Mouse (Mus musculus) small intestine, adult 2 months (tissue): ENCODE measurements around the gene Sprr2b.

Experiments used
- CTCF ChIP-seq: fragments of 200-500 bp; IDR thresholded peaks from 2 replicates; pipeline ENCODE4 v1.5.1; 2012; ENCODE audit warnings: low read depth, mild to moderate bottlenecking, control low read depth, inconsistent platforms, low read length, moderate library complexity, mixed read lengths; ENCODE audit not compliant: insufficient replicate concordance, insufficient read length; ENCODE audit errors: extremely low read depth
- POLR2A ChIP-seq: fragments of 200-500 bp; IDR thresholded peaks from 2 replicates; pipeline ENCODE4 v1.6.1; 2012; ENCODE audit warnings: low read depth, mild to moderate bottlenecking, control low read depth, inconsistent platforms, low read length, moderate library complexity

DNA sequence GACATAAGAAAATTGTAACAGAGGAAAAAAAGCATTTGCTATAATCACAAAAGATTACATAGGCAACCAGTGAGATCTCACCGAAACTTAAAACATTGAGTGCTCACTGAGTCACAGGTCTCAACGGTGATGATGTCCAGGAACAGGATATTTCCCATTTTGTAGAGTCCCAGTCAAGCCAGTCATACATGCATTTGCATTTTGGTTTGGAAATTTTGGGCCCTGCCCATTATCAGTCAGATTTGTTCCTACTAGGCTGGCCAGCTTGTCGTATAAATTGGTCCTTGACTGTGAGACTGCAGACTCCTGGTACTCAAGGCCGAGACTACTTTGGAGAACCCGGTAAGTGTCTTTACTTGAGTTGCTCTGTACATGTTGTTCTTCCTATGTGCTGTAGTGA, 22.4 kb downstream of the Sprr2b start, which contains the start of gene Sprr2d:
- TF ChIP-seq CTCF (no peak), POLR2A (no peak)
